Mouse (Mus musculus): ENCODE results near the gene Fxn.

DNA sequence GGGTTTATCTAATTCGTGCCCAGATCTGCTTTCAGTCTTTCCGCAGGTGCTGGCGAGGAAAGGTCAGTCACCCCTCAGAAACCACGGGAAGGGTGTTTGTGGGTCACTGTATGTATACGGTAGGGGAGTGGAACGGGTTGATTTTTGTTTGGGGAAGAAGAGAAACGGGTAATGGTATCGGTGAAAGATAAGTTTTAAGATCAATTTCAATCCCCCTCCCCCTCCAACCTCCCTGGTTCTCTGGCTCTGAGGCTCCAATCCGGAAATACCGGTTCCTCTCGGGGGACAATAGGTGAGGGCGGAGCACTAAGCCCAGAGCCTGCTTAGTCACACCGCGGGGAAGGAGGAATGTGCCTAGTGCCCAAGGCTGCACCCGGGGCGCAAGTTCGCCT is 55.1 kb downstream of the Fxn start:
- no peak for TF ChIP-seq POLR2A (IDR thresholded peaks at IDR 0.05; ENCODE audit: insufficient read length, low read depth)
- no peak for TF ChIP-seq POLR2AphosphoS2 (IDR thresholded peaks at IDR 0.05; ENCODE audit: insufficient read length, low read depth)
- TF ChIP-seq TCF12 (IDR thresholded peaks at IDR 0.05; ENCODE audit: insufficient read depth, poor library complexity, severe bottlenecking), result no peak
- no peak for TF ChIP-seq TCF3 (IDR thresholded peaks at IDR 0.05; ENCODE audit: insufficient read length, low read depth)
- no peak for TF ChIP-seq MAX (IDR thresholded peaks at IDR 0.05; ENCODE audit: low read depth)
- TF ChIP-seq MYOD1 (IDR thresholded peaks at IDR 0.05; ENCODE audit: control insufficient read depth in 1 of 3, insufficient read length in 2 of 3, low read depth in 2 of 3), result no peak
- TF ChIP-seq E2F4 (IDR thresholded peaks at IDR 0.05; ENCODE audit: insufficient read depth), result no peak
- no peak for TF ChIP-seq CEBPB (IDR thresholded peaks at IDR 0.05; ENCODE audit: insufficient read depth, poor library complexity, severe bottlenecking)
- no peak for TF ChIP-seq USF1 (IDR thresholded peaks at IDR 0.05; ENCODE audit: low read depth)
